Comparison of ENCODE assay signal across 12 mouse cellular contexts in genomic region chr6:142941078-142941477, GRCm38 (mm10). TPM values are rescaled to one million over a fixed set of nuclear protein-coding genes. Genes with fewer than 3 reads are reported as not detected.
DNase-seq lines count a peak whose midpoint lies in the region; ATAC-seq and TF ChIP-seq lines count a peak whose summit lies in the region.
"Had no signal": no experiment of that assay in that cellular context is flagged by ENCODE, and none has a peak within 500 bp of the region (broad histone marks: within the 10 kb centered on the region; RNA-seq: fewer than 3 reads in every experiment).

No protein-coding gene starts in this region.

- ATAC-seq in midbrain, embryonic 11.5 days (ENCODE audit: low FRiP score), result peak; percentile 69; the same call in 1 of the 2 replicates
- peak; percentile 69; the same call in 1 of the 2 replicates for ATAC-seq in hindbrain, embryonic 15.5 days (ENCODE audit: low FRiP score, low read depth)
- ATAC-seq in lung, postnatal 0 days, result no peak
- ATAC-seq: intestine, postnatal 0 days had no signal

- no peak overlapping the region for H3K4me3 ChIP-seq in midbrain, embryonic 11.5 days (ENCODE audit: low read depth, low read length)
- H3K4me3 ChIP-seq in midbrain, embryonic 10.5 days, result no peak overlapping the region
- H3K4me3 ChIP-seq in hindbrain, embryonic 15.5 days, result no peak overlapping the region
- H3K4me3 ChIP-seq in lung, postnatal 0 days (ENCODE audit: low read depth, low read length), result no peak overlapping the region
- H3K4me3 ChIP-seq: midbrain, embryonic 12.5 days; stomach, embryonic 15.5 days had no signal

- H3K9ac ChIP-seq in midbrain, embryonic 11.5 days (ENCODE audit: low read length), result no peak overlapping the region
- no peak overlapping the region for H3K9ac ChIP-seq in hindbrain, embryonic 15.5 days
- no peak overlapping the region for H3K9ac ChIP-seq in lung, postnatal 0 days (replicated peaks; ENCODE audit: low read depth)
- H3K9ac ChIP-seq: midbrain, embryonic 12.5 days; stomach, embryonic 15.5 days had no signal

- no peak overlapping the region for H3K4me2 ChIP-seq in midbrain, embryonic 11.5 days
- H3K4me2 ChIP-seq in hindbrain, embryonic 15.5 days, result no peak overlapping the region
- H3K4me2 ChIP-seq in lung, postnatal 0 days (replicated peaks; ENCODE audit: low read depth, low read length), result no peak overlapping the region
- H3K4me2 ChIP-seq: midbrain, embryonic 12.5 days; stomach, embryonic 15.5 days had no signal

- DNase-seq in midbrain, embryonic 11.5 days (ENCODE audit: low spot score, missing footprints), result no peak
- no peak for DNase-seq in midbrain, embryonic 10.5 days (ENCODE audit: low spot score)
- DNase-seq in left cerebral cortex, postnatal 4 days, result peak; percentile 60
- peak; percentile 29 for DNase-seq in right cerebral cortex, postnatal 25 days
- DNase-seq in kidney, postnatal 14 days, result no peak
- DNase-seq in liver, result no peak
- DNase-seq in lung, postnatal 0 days (ENCODE audit: low spot score), result no peak
- DNase-seq: gastrocnemius, postnatal 36 days had no signal

- no peak for TF ChIP-seq CTCF in lung, postnatal 0 days (IDR thresholded peaks at IDR 0.05)

- no peaks in the 10 kb centered on the region for H3K9me3 ChIP-seq in midbrain, embryonic 11.5 days (ENCODE audit: control insufficient read depth, low read length)
- H3K9me3 ChIP-seq in midbrain, embryonic 10.5 days (replicated peaks), result no peaks in the 10 kb centered on the region
- no peaks in the 10 kb centered on the region for H3K9me3 ChIP-seq in hindbrain, embryonic 15.5 days
- no peaks in the 10 kb centered on the region for H3K9me3 ChIP-seq in lung, postnatal 0 days (ENCODE audit: low read length)
- H3K9me3 ChIP-seq: midbrain, embryonic 12.5 days; stomach, embryonic 15.5 days had no signal

- 76% methylated on average over 8 of the region's 8 CpGs for WGBS in midbrain, embryonic 11.5 days
- WGBS in midbrain, embryonic 10.5 days, result 83% methylated on average over 8 of the region's 8 CpGs
- WGBS in hindbrain, embryonic 15.5 days, result 41% methylated on average over 8 of the region's 8 CpGs
- WGBS in lung, postnatal 0 days, result 78% methylated on average over 8 of the region's 8 CpGs

- intact Hi-C loops in left cerebral cortex, postnatal 4 days (cut with DNase I), result no loop called here

- H3K27ac ChIP-seq in midbrain, embryonic 11.5 days (ENCODE audit: low read depth, low read length), result no peak overlapping the region
- H3K27ac ChIP-seq in midbrain, embryonic 10.5 days (replicated peaks), result no peak overlapping the region
- H3K27ac ChIP-seq in hindbrain, embryonic 15.5 days (replicated peaks), result no peak overlapping the region
- H3K27ac ChIP-seq in lung, postnatal 0 days (ENCODE audit: low read length), result no peak overlapping the region
- H3K27ac ChIP-seq: midbrain, embryonic 12.5 days; stomach, embryonic 15.5 days had no signal

- no peak for TF ChIP-seq EP300 in lung, postnatal 0 days (IDR thresholded peaks at IDR 0.05)

- H3K36me3 ChIP-seq in midbrain, embryonic 11.5 days (ENCODE audit: control insufficient read depth, insufficient read depth, low read length), result no peaks in the 10 kb centered on the region
- peaks cover 6% of the 10 kb centered on the region for H3K36me3 ChIP-seq in midbrain, embryonic 10.5 days
- peaks cover 7% of the 10 kb centered on the region for H3K36me3 ChIP-seq in hindbrain, embryonic 15.5 days
- H3K36me3 ChIP-seq in lung, postnatal 0 days (ENCODE audit: insufficient read depth, low read length), result no peaks in the 10 kb centered on the region
- H3K36me3 ChIP-seq: stomach, embryonic 15.5 days had no signal

- H3K4me1 ChIP-seq in midbrain, embryonic 11.5 days (ENCODE audit: control insufficient read depth, insufficient read depth, low read length), result no peaks in the 10 kb centered on the region
- H3K4me1 ChIP-seq in midbrain, embryonic 10.5 days, result peaks cover 4% of the 10 kb centered on the region; the same call in 1 of the 2 replicates
- peaks cover 12% of the 10 kb centered on the region; the same call in 1 of the 2 replicates for H3K4me1 ChIP-seq in hindbrain, embryonic 15.5 days (replicated peaks)
- no peaks in the 10 kb centered on the region for H3K4me1 ChIP-seq in lung, postnatal 0 days (ENCODE audit: insufficient read depth, low read depth, low read length)
- H3K4me1 ChIP-seq: stomach, embryonic 15.5 days had no signal

- H3K27me3 ChIP-seq in midbrain, embryonic 11.5 days (ENCODE audit: control insufficient read depth, insufficient read depth, low read length), result no peaks in the 10 kb centered on the region
- H3K27me3 ChIP-seq in midbrain, embryonic 10.5 days (ENCODE audit: low read depth, poor library complexity, severe bottlenecking), result no peaks in the 10 kb centered on the region
- H3K27me3 ChIP-seq in hindbrain, embryonic 15.5 days, result no peaks in the 10 kb centered on the region
- H3K27me3 ChIP-seq in lung, postnatal 0 days (replicated peaks; ENCODE audit: insufficient read depth, low read length), result no peaks in the 10 kb centered on the region
- H3K27me3 ChIP-seq: midbrain, embryonic 12.5 days; stomach, embryonic 15.5 days had no signal

RNA-seq across cellular contexts. Expression of gene St8sia1, which starts 23.2 kb away (rescaled TPM):
- 3.8 and 5.4 TPM in 2 replicates for polyA plus RNA-seq in midbrain, embryonic 11.5 days (2014; fragmentation: Nextera tagmentation; extraction: Ambion mirVana)
- 3.2 and 3.9 TPM in 2 replicates for polyA plus RNA-seq in midbrain, embryonic 10.5 days (2016; fragmentation: Nextera tagmentation; extraction: Ambion mirVana)
- polyA plus RNA-seq in hindbrain, embryonic 15.5 days (2015; fragmentation: Nextera tagmentation; extraction: Ambion mirVana), result 7.0 and 7.8 TPM in 2 replicates
- total RNA-seq in left cerebral cortex, postnatal 4 days (2021), result 10 to 100 TPM; 31.4 to 33.5 TPM
- polyA plus RNA-seq in lung, postnatal 0 days (2015; fragmentation: Nextera tagmentation; extraction: Ambion mirVana), result 0.11 and 0.23 TPM in 2 replicates

Comparison
In these comparisons a context has a peak if more than half of its experiments do, and no peak if none do; other contexts are left out.
1. DNase-seq: peak in left cerebral cortex, postnatal 4 days (single experiment) and right cerebral cortex, postnatal 25 days (single experiment); none in midbrain, embryonic 11.5 days (single experiment), midbrain, embryonic 10.5 days (single experiment), kidney, postnatal 14 days (single experiment), liver (single experiment) and lung, postnatal 0 days (single experiment).